Mouse (Mus musculus) layer of hippocampus, adult 18-20 months (tissue): Measurements from ENCODE around the gene Pdzd7. TPM values are rescaled to one million over a fixed set of nuclear protein-coding genes. Genes with fewer than 3 reads are reported as not detected.

ENCODE experiments used
- DNase-seq, 2 experiments: peaks; one replicate each; pipeline ENCODE4 v3.0.0; 2022; ENCODE audit warnings: low spot score in 2 of 2
- total RNA-seq, 2 experiments: library from RNA; stranded (reverse); gene quantifications; 2 replicates each; pipeline ENCODE4 v1.2.3; 2021

The Pdzd7 gene
- total RNA-seq, 2 experiments from 2014 or later: 1.8 to 2.6 TPM

- DNase-seq: peak in 1 of 2 experiments; percentile 89
Measured at GRCm38 (mm10) chr19:45031780-45032179, 13.7 kb downstream of the Pdzd7 start.

GRCm38 (mm10) chr19:45030746-45031693, 14.5 kb downstream of the Pdzd7 start:
- peak in 1 of 2 experiments; percentile 90 for DNase-seq

GRCm38 (mm10) chr19:45030111-45030510, 15.4 kb downstream of the Pdzd7 start:
- DNase-seq: peak in 1 of 2 experiments; percentile 74

GRCm38 (mm10) chr19:45029571-45029970, 15.9 kb downstream of the Pdzd7 start:
- DNase-seq: no peak

GRCm38 (mm10) chr19:45028746-45029145, 16.8 kb downstream of the Pdzd7 start:
- no peak for DNase-seq

- peak in 1 of 2 experiments; percentile 59 for DNase-seq
Measured at GRCm38 (mm10) chr19:45027848-45028247, 17.7 kb downstream of the Pdzd7 start.

- no peak for DNase-seq
Measured at GRCm38 (mm10) chr19:45026958-45027670, 18.4 kb downstream of the Pdzd7 start.

- no peak for DNase-seq
Measured at GRCm38 (mm10) chr19:45025937-45026568, 19.5 kb downstream of the Pdzd7 start.

GRCm38 (mm10) chr19:45024775-45025174, 20.7 kb downstream of the Pdzd7 start:
- DNase-seq: no peak

- no peak for DNase-seq
Measured at GRCm38 (mm10) chr19:45023993-45024392, 21.5 kb downstream of the Pdzd7 start.

GRCm38 (mm10) chr19:45021362-45021761, 24.2 kb downstream of the Pdzd7 start:
- no peak for DNase-seq

GRCm38 (mm10) chr19:45020348-45020747, 25.2 kb downstream of the Pdzd7 start:
- no peak for DNase-seq

GRCm38 (mm10) chr19:45018351-45018831, 27.1 kb downstream of the Pdzd7 start:
- DNase-seq: no peak

GRCm38 (mm10) chr19:45017909-45018308, 27.6 kb downstream of the Pdzd7 start:
- DNase-seq: peak; percentile 67 to 78

- peak in 1 of 2 experiments; percentile 77 for DNase-seq
Measured at GRCm38 (mm10) chr19:45017216-45017771, 28.2 kb downstream of the Pdzd7 start.

- peak in 1 of 2 experiments; percentile 62 for DNase-seq
Measured at GRCm38 (mm10) chr19:45016341-45017215, 28.9 kb downstream of the Pdzd7 start.

- DNase-seq: no peak
Measured at GRCm38 (mm10) chr19:45015518-45016281, 29.8 kb downstream of the Pdzd7 start.

- no peak for DNase-seq
Measured at GRCm38 (mm10) chr19:45014981-45015402, 30.5 kb downstream of the Pdzd7 start.

GRCm38 (mm10) chr19:45014335-45014971, 31.1 kb downstream of the Pdzd7 start, which contains the start of gene Lzts2:
Gene Lzts2, plus strand, starts transcription at chr19:45014414.
- no peak for DNase-seq
